Mouse (Mus musculus): ENCODE measurements around the gene Uspl1. TPM values are rescaled to one million over a fixed set of nuclear protein-coding genes. Genes with fewer than 3 reads are reported as not detected.

The Uspl1 gene
- polyA plus RNA-seq, 1 experiment = 18.4 TPM

- TF ChIP-seq POLR2A (IDR thresholded peaks at IDR 0.05; ENCODE audit: insufficient read length, low read depth) (no peak), MYOG (IDR thresholded peaks at IDR 0.05; ENCODE audit: control insufficient read depth in 1 of 3, insufficient read depth in 1 of 3, insufficient read length in 2 of 3, low read depth in 2 of 3) (no peak), REST (IDR thresholded peaks at IDR 0.05; ENCODE audit: insufficient read depth, insufficient read length) (no peak), POLR2AphosphoS2 (IDR thresholded peaks at IDR 0.05; ENCODE audit: insufficient read length, low read depth) (no peak), E2F4 (IDR thresholded peaks at IDR 0.05; ENCODE audit: insufficient read depth) (no peak), TCF12 (IDR thresholded peaks at IDR 0.05; ENCODE audit: insufficient read depth, poor library complexity, severe bottlenecking) (no peak), CEBPB (IDR thresholded peaks at IDR 0.05; ENCODE audit: insufficient read depth, poor library complexity, severe bottlenecking) (no peak), TCF3 (IDR thresholded peaks at IDR 0.05; ENCODE audit: insufficient read length, low read depth) (no peak), MYOD1 (IDR thresholded peaks at IDR 0.05; ENCODE audit: control insufficient read depth in 1 of 3, insufficient read length in 2 of 3, low read depth in 2 of 3) (no peak), MAX (IDR thresholded peaks at IDR 0.05; ENCODE audit: low read depth) (no peak), SRF (IDR thresholded peaks at IDR 0.05; ENCODE audit: control insufficient read depth, insufficient read length, low read depth) (no peak), USF1 (IDR thresholded peaks at IDR 0.05; ENCODE audit: low read depth) (no peak)
- Histone ChIP-seq H3K27me3 (ENCODE audit: control insufficient read depth, insufficient read depth, insufficient read length) (no peaks in the 10 kb centered on the region), H3K4me2 (ENCODE audit: low read depth) (no peak overlapping the region), H3ac (ENCODE audit: control insufficient read depth, insufficient read length) (no peak overlapping the region), H3K4me3 (no peak overlapping the region), H3K79me2 (ENCODE audit: control insufficient read depth, insufficient read depth) (no peaks in the 10 kb centered on the region), H3K36me3 (ENCODE audit: control insufficient read depth, insufficient read depth) (no peaks in the 10 kb centered on the region)
These were observed 27.1 kb upstream of the Uspl1 start for GRCm38 (mm10) chr5:149156886-149157563.

GRCm38 (mm10) chr5:149159021-149159420 lies 25.1 kb upstream of the Uspl1 start:
- Histone ChIP-seq H3K27me3 (ENCODE audit: control insufficient read depth, insufficient read depth, insufficient read length) (no peaks in the 10 kb centered on the region), H3K79me2 (ENCODE audit: control insufficient read depth, insufficient read depth) (no peaks in the 10 kb centered on the region), H3ac (ENCODE audit: control insufficient read depth, insufficient read length) (no peak overlapping the region), H3K4me2 (ENCODE audit: low read depth) (no peak overlapping the region), H3K4me3 (no peak overlapping the region), H3K36me3 (ENCODE audit: control insufficient read depth, insufficient read depth) (no peaks in the 10 kb centered on the region)
- TF ChIP-seq USF1 (IDR thresholded peaks at IDR 0.05; ENCODE audit: low read depth) (no peak), TCF12 (IDR thresholded peaks at IDR 0.05; ENCODE audit: insufficient read depth, poor library complexity, severe bottlenecking) (no peak), CEBPB (IDR thresholded peaks at IDR 0.05; ENCODE audit: insufficient read depth, poor library complexity, severe bottlenecking) (no peak), POLR2A (IDR thresholded peaks at IDR 0.05; ENCODE audit: insufficient read length, low read depth) (no peak), E2F4 (IDR thresholded peaks at IDR 0.05; ENCODE audit: insufficient read depth) (no peak)

- no peak overlapping the region for H3ac ChIP-seq (ENCODE audit: control insufficient read depth, insufficient read length)
- H3K79me2 ChIP-seq (ENCODE audit: control insufficient read depth, insufficient read depth) = no peaks in the 10 kb centered on the region
- H3K36me3 ChIP-seq (ENCODE audit: control insufficient read depth, insufficient read depth) = no peaks in the 10 kb centered on the region
- no peak overlapping the region for H3K4me3 ChIP-seq
- no peaks in the 10 kb centered on the region for H3K27me3 ChIP-seq (ENCODE audit: control insufficient read depth, insufficient read depth, insufficient read length)
- H3K4me2 ChIP-seq (ENCODE audit: low read depth) = no peak overlapping the region
- TF ChIP-seq POLR2AphosphoS2 (IDR thresholded peaks at IDR 0.05; ENCODE audit: insufficient read length, low read depth) (no peak), SRF (IDR thresholded peaks at IDR 0.05; ENCODE audit: control insufficient read depth, insufficient read length, low read depth) (no peak), MAX (IDR thresholded peaks at IDR 0.05; ENCODE audit: low read depth) (no peak), MYOD1 (IDR thresholded peaks at IDR 0.05; ENCODE audit: control insufficient read depth in 1 of 3, insufficient read length in 2 of 3, low read depth in 2 of 3) (no peak), REST (IDR thresholded peaks at IDR 0.05; ENCODE audit: insufficient read depth, insufficient read length) (no peak), TCF12 (IDR thresholded peaks at IDR 0.05; ENCODE audit: insufficient read depth, poor library complexity, severe bottlenecking) (no peak), POLR2A (IDR thresholded peaks at IDR 0.05; ENCODE audit: insufficient read length, low read depth) (no peak), CEBPB (IDR thresholded peaks at IDR 0.05; ENCODE audit: insufficient read depth, poor library complexity, severe bottlenecking) (no peak), MYOG (IDR thresholded peaks at IDR 0.05; ENCODE audit: control insufficient read depth in 1 of 3, insufficient read depth in 1 of 3, insufficient read length in 2 of 3, low read depth in 2 of 3) (no peak), E2F4 (IDR thresholded peaks at IDR 0.05; ENCODE audit: insufficient read depth) (no peak), TCF3 (IDR thresholded peaks at IDR 0.05; ENCODE audit: insufficient read length, low read depth) (no peak), USF1 (IDR thresholded peaks at IDR 0.05; ENCODE audit: low read depth) (no peak)
These were observed 23.7 kb upstream of the Uspl1 start for GRCm38 (mm10) chr5:149160469-149160868.

- H3K79me2 ChIP-seq (ENCODE audit: control insufficient read depth, insufficient read depth) = no peaks in the 10 kb centered on the region
These were observed 21.3 kb upstream of the Uspl1 start for GRCm38 (mm10) chr5:149162890-149163289.

GRCm38 (mm10) chr5:149164881-149165280 lies 19.3 kb upstream of the Uspl1 start:
- H3K27me3 ChIP-seq (ENCODE audit: control insufficient read depth, insufficient read depth, insufficient read length) = no peaks in the 10 kb centered on the region
- no peak overlapping the region for H3K4me2 ChIP-seq (ENCODE audit: low read depth)
- H3K4me3 ChIP-seq = no peak overlapping the region
- TF ChIP-seq SRF (IDR thresholded peaks at IDR 0.05; ENCODE audit: control insufficient read depth, insufficient read length, low read depth) (no peak), MAX (IDR thresholded peaks at IDR 0.05; ENCODE audit: low read depth) (no peak), POLR2A (IDR thresholded peaks at IDR 0.05; ENCODE audit: insufficient read length, low read depth) (no peak), CEBPB (IDR thresholded peaks at IDR 0.05; ENCODE audit: insufficient read depth, poor library complexity, severe bottlenecking) (no peak), MYOD1 (IDR thresholded peaks at IDR 0.05; ENCODE audit: control insufficient read depth in 1 of 3, insufficient read length in 2 of 3, low read depth in 2 of 3) (no peak), E2F4 (IDR thresholded peaks at IDR 0.05; ENCODE audit: insufficient read depth) (no peak), MYOG (IDR thresholded peaks at IDR 0.05; ENCODE audit: control insufficient read depth in 1 of 3, insufficient read depth in 1 of 3, insufficient read length in 2 of 3, low read depth in 2 of 3) (no peak), REST (IDR thresholded peaks at IDR 0.05; ENCODE audit: insufficient read depth, insufficient read length) (no peak), TCF12 (IDR thresholded peaks at IDR 0.05; ENCODE audit: insufficient read depth, poor library complexity, severe bottlenecking) (no peak), POLR2AphosphoS2 (IDR thresholded peaks at IDR 0.05; ENCODE audit: insufficient read length, low read depth) (no peak), USF1 (IDR thresholded peaks at IDR 0.05; ENCODE audit: low read depth) (no peak), TCF3 (IDR thresholded peaks at IDR 0.05; ENCODE audit: insufficient read length, low read depth) (no peak)
- no peaks in the 10 kb centered on the region for H3K79me2 ChIP-seq (ENCODE audit: control insufficient read depth, insufficient read depth)
- H3K36me3 ChIP-seq (ENCODE audit: control insufficient read depth, insufficient read depth) = no peaks in the 10 kb centered on the region
- H3ac ChIP-seq (ENCODE audit: control insufficient read depth, insufficient read length) = no peak overlapping the region

More at GRCm38 (mm10) chr5:149162890-149163289, 21.3 kb upstream of the Uspl1 start:
- no peak overlapping the region for H3ac ChIP-seq (ENCODE audit: control insufficient read depth, insufficient read length)
- no peak for TF ChIP-seq TCF12 (IDR thresholded peaks at IDR 0.05; ENCODE audit: insufficient read depth, poor library complexity, severe bottlenecking)
- H3K4me2 ChIP-seq (ENCODE audit: low read depth) = no peak overlapping the region
- no peak overlapping the region for H3K4me3 ChIP-seq
- H3K36me3 ChIP-seq (ENCODE audit: control insufficient read depth, insufficient read depth) = no peaks in the 10 kb centered on the region
- no peaks in the 10 kb centered on the region for H3K27me3 ChIP-seq (ENCODE audit: control insufficient read depth, insufficient read depth, insufficient read length)
